Mouse (Mus musculus) stomach, embryonic 15.5 days (tissue): ENCODE measurements at regions not wholly inside any gene's neighbourhood (a gene's known extent, or its start where the extent isn't known, plus 50 kb on each side); places are given as distances from the start of the nearest gene placed in this dataset.
A peak's percentile ranks its signal among the peaks of the same experiment; 100 is the strongest.

Experiments used
- ATAC-seq: fragments of 200-750 bp; cut with Nextera tagmentation; 2 replicates; pipeline ENCODE4 v1.8.0; 2017; ENCODE audit warnings: low read depth, moderate number of reproducible peaks, moderate TSS enrichment; ENCODE audit not compliant: insufficient read depth, low FRiP score
- H3K27ac ChIP-seq: fragments of 300-500 bp; sonication (generic); 2 replicates; pipeline ENCODE4 v1.5.1; 2015; ENCODE audit warnings: mild to moderate bottlenecking, inconsistent platforms
- H3K27me3 ChIP-seq: fragments of 300-500 bp; sonication (generic); replicated peaks from 2 replicates; pipeline ENCODE4 v1.6.1; 2015; ENCODE audit warnings: inconsistent platforms
- H3K36me3 ChIP-seq: fragments of 300-500 bp; sonication (generic); 2 replicates; pipeline ENCODE4 v1.6.1; 2015; ENCODE audit warnings: inconsistent platforms
- H3K4me1 ChIP-seq: fragments of 300-500 bp; sonication (generic); 2 replicates; pipeline ENCODE4 v1.6.1; 2015; ENCODE audit warnings: inconsistent platforms
- H3K4me2 ChIP-seq: fragments of 300-500 bp; sonication (generic); 2 replicates; pipeline ENCODE4 v1.6.1; 2015; ENCODE audit warnings: mild to moderate bottlenecking, inconsistent platforms
- H3K4me3 ChIP-seq: fragments of 300-500 bp; sonication (generic); replicated peaks from 2 replicates; pipeline ENCODE4 v1.5.1; 2015; ENCODE audit warnings: inconsistent platforms
- H3K9ac ChIP-seq: fragments of 300-500 bp; sonication (generic); 2 replicates; pipeline ENCODE4 v1.6.1; 2015; ENCODE audit warnings: inconsistent platforms
- H3K9me3 ChIP-seq: fragments of 300-500 bp; sonication (generic); 2 replicates; pipeline ENCODE4 v1.6.1; 2016; ENCODE audit warnings: inconsistent platforms
- WGBS: fragments of 180-500 bp; shearing (Covaris S2); methylation state at CpG from one replicate; pipeline ENCODE4 v1.1.7; 2015; 5-methylcytosine and 5-hydroxymethylcytosine counted together

DNA sequence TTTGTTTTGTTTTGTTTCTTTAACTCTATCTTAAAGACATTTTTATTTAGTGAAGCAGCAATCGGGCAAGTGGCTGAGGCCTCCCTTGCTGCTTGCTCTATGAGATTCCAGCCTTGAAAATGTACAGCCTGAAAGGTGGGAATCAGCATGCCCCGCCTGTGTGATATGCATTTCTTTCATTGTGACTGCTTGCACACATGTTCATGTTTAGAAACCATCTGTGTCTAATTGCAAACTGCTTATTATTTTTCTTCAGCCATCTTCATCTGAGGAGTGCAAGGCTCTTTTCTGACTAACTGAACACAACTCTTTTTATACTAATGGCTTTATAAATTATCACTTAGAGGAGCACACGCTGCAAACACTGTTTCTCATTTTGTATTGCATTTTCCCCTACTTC lies 449.0 kb upstream of the Sptlc3 start:
- H3K4me3 ChIP-seq = no peak overlapping the region
- no peak for ATAC-seq
- H3K27ac ChIP-seq = no peak overlapping the region
- WGBS = 76% methylated on average over 3 of the region's 3 CpGs
- no peak overlapping the region for H3K9ac ChIP-seq
- no peaks in the 10 kb centered on the region for H3K36me3 ChIP-seq
- no peaks in the 10 kb centered on the region for H3K27me3 ChIP-seq
- H3K4me1 ChIP-seq = no peaks in the 10 kb centered on the region
- H3K4me2 ChIP-seq = no peak overlapping the region
- H3K9me3 ChIP-seq = no peaks in the 10 kb centered on the region

DNA sequence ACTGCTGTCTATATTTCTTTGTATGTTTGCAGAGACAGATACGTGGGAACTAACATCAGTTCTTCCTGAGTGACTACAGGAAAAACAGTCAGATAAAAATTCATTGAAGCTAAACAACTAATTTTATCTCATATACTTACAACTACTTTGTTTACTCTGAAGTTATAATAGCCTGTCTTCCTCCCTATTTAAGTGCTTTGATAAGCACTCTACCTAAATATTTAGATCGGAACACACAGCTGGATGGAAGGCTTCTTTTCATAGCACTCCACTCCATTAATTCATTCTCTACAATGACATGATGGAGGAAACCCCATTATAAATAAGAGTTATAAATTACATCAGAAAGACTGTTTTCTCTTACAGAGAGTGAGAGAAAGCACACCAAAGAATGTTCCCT lies 438.5 kb upstream of the Sptlc3 start:
- Histone ChIP-seq H3K4me3 (no peak overlapping the region), H3K9ac (no peak overlapping the region), H3K27me3 (no peaks in the 10 kb centered on the region), H3K9me3 (no peaks in the 10 kb centered on the region), H3K4me2 (no peak overlapping the region), H3K4me1 (no peaks in the 10 kb centered on the region), H3K27ac (no peak overlapping the region), H3K36me3 (no peaks in the 10 kb centered on the region)
- ATAC-seq = no peak
- WGBS = 43% methylated on average over 2 of the region's 2 CpGs

DNA sequence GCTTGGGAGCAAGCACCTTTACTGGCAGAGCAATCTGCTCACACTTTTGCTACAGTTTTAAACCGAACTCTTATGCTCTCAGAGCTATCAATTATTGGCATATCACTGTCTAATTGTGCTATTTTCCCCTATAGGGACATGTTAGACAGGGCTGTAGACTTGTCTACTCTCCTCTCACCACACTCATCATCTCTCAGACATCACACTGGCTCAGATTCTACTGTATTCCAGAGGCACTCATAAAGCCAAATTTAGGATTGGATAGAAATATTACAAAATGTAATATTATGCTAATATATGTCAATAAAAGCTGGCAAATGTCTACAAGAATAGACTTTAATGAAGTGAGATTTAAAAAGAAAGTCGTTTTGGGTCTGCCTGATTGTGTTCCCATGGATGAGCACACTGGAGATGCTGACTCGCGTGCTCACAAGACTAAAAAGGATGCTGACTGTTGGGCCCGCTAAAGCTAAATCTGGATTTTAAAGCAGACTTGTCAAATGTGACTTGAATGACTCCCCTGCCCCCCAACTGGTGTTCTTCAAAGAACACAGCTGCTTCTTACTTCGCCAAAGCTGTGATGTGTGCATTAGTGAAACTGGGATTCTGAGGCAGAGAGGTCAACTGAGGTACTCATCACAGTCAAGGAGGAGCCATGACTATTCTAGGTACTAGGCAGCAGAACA lies 424.3 kb upstream of the Sptlc3 start:
- no peaks in the 10 kb centered on the region for H3K4me1 ChIP-seq
- no peak overlapping the region for H3K4me2 ChIP-seq
- no peaks in the 10 kb centered on the region for H3K36me3 ChIP-seq
- ATAC-seq = no peak
- 76% methylated on average over 6 of the region's 6 CpGs for whole genome bisulfite sequencing
- no peaks in the 10 kb centered on the region for H3K27me3 ChIP-seq
- no peaks in the 10 kb centered on the region for H3K9me3 ChIP-seq
- no peak overlapping the region for H3K27ac ChIP-seq
- H3K4me3 ChIP-seq = no peak overlapping the region
- no peak overlapping the region for H3K9ac ChIP-seq

DNA sequence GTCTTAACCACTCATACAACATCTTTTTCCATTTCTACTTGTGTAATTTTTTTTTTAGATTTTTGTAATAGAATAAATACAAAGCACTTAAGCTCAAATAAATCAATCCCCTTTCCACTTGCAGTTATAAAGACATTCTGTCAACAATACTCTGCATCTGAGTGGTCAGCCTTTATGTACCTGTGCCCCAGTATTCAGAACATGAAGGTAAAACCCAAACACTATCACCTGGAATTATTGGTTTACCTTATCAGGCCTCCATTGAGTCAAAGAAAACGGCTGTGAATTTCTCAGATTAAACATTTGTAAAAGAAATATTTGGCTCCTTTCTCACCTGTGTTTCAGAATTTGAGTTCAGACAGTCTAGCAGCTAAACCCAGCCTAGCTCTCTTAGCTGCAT lies 422.0 kb upstream of the Sptlc3 start:
- ATAC-seq = peak; percentile 91
- WGBS = 42% methylated on average over 1 of the region's 1 CpGs
- H3K27me3 ChIP-seq = no peaks in the 10 kb centered on the region

DNA sequence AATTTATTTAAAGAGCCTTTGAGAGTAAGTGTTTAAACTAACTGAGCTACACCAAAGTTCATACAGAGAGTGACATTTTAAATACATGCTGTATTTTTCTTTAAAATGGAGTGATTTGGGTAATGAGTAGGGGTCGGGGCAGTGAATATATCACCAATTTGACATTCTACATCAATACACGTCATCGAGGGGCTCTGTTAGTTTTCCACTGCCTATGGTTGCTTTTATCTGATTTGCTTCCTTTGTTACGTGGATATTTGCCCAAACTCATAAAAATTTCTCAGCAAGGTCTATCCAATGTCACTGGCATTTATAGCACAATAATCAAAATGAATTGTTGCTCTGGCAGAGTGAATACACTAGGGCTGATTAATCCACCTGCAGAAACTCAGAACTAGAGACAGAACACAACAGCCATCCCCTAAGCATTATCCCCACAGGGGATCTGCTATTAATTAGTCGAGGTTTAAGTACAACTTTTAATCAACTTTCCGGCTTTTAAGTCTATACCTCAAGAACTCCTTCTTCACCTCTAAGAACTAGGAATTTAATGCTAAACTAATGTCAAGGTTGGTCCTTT lies 400.1 kb upstream of the Sptlc3 start:
- no peak overlapping the region for H3K27ac ChIP-seq
- no peaks in the 10 kb centered on the region for H3K9me3 ChIP-seq
- no peaks in the 10 kb centered on the region for H3K27me3 ChIP-seq
- H3K36me3 ChIP-seq = no peaks in the 10 kb centered on the region
- H3K4me1 ChIP-seq = no peaks in the 10 kb centered on the region
- 60% methylated on average over 6 of the region's 6 CpGs for WGBS
- no peak overlapping the region for H3K4me3 ChIP-seq
- H3K9ac ChIP-seq = no peak overlapping the region
- ATAC-seq = no peak
- no peak overlapping the region for H3K4me2 ChIP-seq

More for the DNA sequence above, 422.0 kb upstream of the Sptlc3 start:
- Histone ChIP-seq H3K9me3 (no peaks in the 10 kb centered on the region), H3K36me3 (no peaks in the 10 kb centered on the region), H3K27ac (no peak overlapping the region; the same call in 1 of the 2 replicates), H3K4me1 (no peaks in the 10 kb centered on the region), H3K4me3 (no peak overlapping the region), H3K9ac (no peak overlapping the region), H3K4me2 (no peak overlapping the region)

DNA sequence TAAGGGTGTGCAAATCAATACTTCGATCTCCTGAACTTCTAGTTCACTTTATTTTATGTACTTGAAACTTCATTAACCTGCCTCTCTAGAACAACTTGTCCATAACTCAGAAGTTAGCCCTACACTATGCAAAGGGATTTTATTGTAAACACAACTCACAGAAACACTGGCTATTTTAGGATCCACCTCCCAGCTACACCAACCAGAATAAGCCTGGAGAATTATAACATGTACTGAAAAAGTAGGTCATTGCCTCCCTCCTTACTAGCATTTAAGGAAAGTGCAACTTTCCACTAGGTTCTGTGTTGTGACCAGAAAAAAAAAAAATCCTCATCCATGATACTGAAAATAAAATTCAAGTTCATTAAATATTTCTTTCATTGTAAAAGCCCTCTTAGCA lies 382.0 kb upstream of the Sptlc3 start:
- no peaks in the 10 kb centered on the region for H3K27me3 ChIP-seq
- no peaks in the 10 kb centered on the region for H3K9me3 ChIP-seq
- no peak overlapping the region for H3K27ac ChIP-seq
- 86% methylated on average over 1 of the region's 1 CpGs for WGBS
- no peaks in the 10 kb centered on the region for H3K36me3 ChIP-seq
- no peak overlapping the region for H3K9ac ChIP-seq
- no peaks in the 10 kb centered on the region for H3K4me1 ChIP-seq
- H3K4me3 ChIP-seq = no peak overlapping the region
- no peak overlapping the region for H3K4me2 ChIP-seq
- no peak for ATAC-seq

DNA sequence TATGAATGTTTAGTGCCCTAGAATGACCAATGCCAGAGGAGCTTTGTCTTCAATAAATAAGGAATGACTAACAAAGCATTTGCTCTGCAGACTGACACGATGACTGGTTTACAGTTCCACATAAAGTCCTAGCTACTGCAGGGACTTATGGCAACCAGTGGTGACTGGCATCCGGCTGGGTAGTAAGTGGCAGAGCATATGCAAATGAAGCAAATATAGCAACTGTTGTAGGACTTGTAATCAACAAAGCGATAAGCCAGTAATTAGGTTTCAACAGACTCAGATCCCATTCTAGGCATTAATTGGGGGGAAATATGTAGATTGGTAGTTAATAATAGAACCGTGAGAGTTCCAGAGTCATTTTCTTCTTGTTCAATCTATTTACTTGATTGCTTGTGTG lies 379.2 kb upstream of the Sptlc3 start:
- Histone ChIP-seq H3K4me2 (no peak overlapping the region), H3K4me1 (no peaks in the 10 kb centered on the region), H3K4me3 (no peak overlapping the region), H3K27me3 (no peaks in the 10 kb centered on the region), H3K36me3 (no peaks in the 10 kb centered on the region), H3K27ac (no peak overlapping the region), H3K9ac (no peak overlapping the region), H3K9me3 (no peaks in the 10 kb centered on the region)
- no peak for ATAC-seq
- 82% methylated on average over 4 of the region's 4 CpGs for WGBS

DNA sequence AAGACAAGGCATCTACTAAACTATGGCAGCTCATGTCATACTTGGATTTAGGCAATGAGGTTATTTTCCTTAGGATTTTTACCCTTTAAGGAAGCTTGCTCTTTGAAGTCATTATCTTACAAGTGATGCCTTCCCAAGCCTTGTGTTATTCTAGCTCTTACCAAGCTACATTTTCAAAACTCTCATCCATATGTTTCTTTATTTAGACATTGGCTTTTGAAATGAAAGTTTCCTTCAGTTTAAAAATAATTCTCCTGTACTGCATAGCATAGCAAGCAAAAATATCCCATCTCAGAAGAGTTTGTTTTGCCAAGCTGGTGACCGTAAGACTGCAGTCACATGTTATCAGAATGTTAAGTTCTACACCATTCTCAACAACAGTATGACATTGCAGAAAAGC lies 372.8 kb upstream of the Sptlc3 start:
- 93% methylated on average over 1 of the region's 1 CpGs for WGBS
- Histone ChIP-seq H3K4me2 (no peak overlapping the region), H3K36me3 (no peaks in the 10 kb centered on the region), H3K27ac (no peak overlapping the region), H3K4me3 (no peak overlapping the region), H3K9ac (no peak overlapping the region), H3K27me3 (no peaks in the 10 kb centered on the region), H3K9me3 (no peaks in the 10 kb centered on the region), H3K4me1 (no peaks in the 10 kb centered on the region)
- no peak for ATAC-seq

DNA sequence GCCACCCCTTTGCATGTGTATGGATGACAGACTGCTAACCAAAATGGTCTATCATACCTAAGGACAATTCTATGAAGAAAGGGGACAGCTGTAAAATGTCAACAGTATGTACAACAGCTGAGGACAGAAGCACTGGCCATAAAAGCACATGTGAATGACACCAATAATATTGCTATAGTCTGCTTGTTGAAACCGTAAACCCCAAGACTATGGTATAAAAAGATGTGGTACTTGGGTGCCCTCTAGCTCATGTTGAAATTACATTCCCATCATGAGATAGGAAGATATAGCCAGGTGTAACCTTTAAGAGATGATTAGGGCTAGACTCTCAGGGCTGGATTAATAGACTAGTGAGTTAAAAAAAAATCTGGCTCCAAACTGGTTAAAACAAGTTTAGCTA lies 361.6 kb upstream of the Sptlc3 start:
- WGBS = 41% methylated on average over 1 of the region's 1 CpGs
- no peaks in the 10 kb centered on the region for H3K27me3 ChIP-seq
- no peak overlapping the region for H3K4me2 ChIP-seq
- H3K9me3 ChIP-seq = no peaks in the 10 kb centered on the region
- H3K4me3 ChIP-seq = no peak overlapping the region
- no peaks in the 10 kb centered on the region for H3K36me3 ChIP-seq
- no peak overlapping the region for H3K27ac ChIP-seq
- no peaks in the 10 kb centered on the region for H3K4me1 ChIP-seq
- ATAC-seq = no peak
- no peak overlapping the region for H3K9ac ChIP-seq

DNA sequence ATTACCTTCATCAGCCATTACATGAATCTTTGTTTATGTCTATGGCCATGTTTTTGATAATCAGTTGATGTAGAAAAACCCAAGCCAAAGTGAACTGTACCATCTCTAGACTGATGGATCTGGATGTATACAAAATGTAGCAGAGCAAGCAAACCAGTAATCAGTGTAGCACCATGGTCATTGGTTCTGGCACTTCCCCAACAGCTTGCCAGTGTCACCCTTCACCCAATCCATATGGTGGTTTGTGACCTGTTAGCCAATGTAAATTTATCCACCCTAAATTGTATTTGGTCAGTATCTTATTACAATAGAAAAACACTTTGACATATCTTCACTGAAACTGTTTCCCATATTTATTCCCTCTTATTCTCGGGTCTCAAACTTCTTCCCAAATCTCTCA lies 346.7 kb upstream of the Sptlc3 start:
- H3K9me3 ChIP-seq = no peaks in the 10 kb centered on the region
- H3K27ac ChIP-seq = no peak overlapping the region
- H3K36me3 ChIP-seq = no peaks in the 10 kb centered on the region
- no peak overlapping the region for H3K4me3 ChIP-seq
- no peaks in the 10 kb centered on the region for H3K27me3 ChIP-seq
- no peak overlapping the region for H3K9ac ChIP-seq
- H3K4me2 ChIP-seq = no peak overlapping the region
- WGBS = 70% methylated on average over 1 of the region's 1 CpGs
- H3K4me1 ChIP-seq = no peaks in the 10 kb centered on the region
- ATAC-seq = no peak

DNA sequence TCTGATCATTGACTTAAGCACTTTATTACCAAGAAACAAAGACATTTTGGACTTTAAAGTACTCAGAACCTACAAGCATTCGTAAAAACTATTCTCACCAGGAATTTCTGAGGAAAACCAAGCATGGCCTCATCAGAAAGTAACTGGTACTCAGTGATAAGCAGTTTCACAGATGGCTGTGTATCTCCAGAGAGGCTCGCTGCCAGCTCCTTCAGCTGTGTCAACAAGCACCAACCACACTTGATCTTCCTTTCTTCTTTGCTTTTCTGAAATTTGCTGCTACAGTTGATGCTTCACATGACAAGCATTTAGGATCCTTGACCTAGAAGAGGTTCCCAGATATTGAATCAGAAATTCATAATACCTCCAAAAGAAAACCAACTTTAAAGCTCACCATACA lies 314.1 kb upstream of the Sptlc3 start:
- Histone ChIP-seq H3K36me3 (no peaks in the 10 kb centered on the region), H3K4me1 (no peaks in the 10 kb centered on the region), H3K9me3 (no peaks in the 10 kb centered on the region), H3K9ac (no peak overlapping the region), H3K4me2 (no peak overlapping the region), H3K27ac (no peak overlapping the region), H3K27me3 (no peaks in the 10 kb centered on the region), H3K4me3 (no peak overlapping the region)
- no peak for ATAC-seq
- 66% methylated on average over 2 of the region's 2 CpGs for WGBS

DNA sequence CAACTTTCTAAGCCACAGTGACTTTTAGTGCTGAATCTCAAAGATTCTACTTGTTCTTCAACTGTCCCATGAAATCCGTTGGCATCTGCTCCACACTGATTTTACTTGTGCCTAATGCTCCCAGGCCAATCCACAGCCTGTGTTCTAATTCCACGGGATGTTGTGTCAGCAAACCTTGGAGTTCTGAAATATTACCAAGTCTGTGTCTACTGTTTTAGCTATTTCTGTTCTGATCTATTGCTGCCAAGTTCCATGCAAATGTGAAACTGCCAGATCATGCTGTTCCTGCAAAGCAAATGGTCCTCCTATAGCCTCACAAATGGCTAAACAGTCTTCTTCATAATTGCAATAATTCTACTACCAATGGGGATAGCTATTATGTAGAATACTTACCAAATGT lies 295.4 kb upstream of the Sptlc3 start:
- no peaks in the 10 kb centered on the region for H3K27me3 ChIP-seq
- no peak overlapping the region for H3K4me2 ChIP-seq
- no peak overlapping the region for H3K4me3 ChIP-seq
- no peaks in the 10 kb centered on the region for H3K9me3 ChIP-seq
- no peak overlapping the region for H3K27ac ChIP-seq
- no peak for ATAC-seq
- no peaks in the 10 kb centered on the region for H3K36me3 ChIP-seq
- no peak overlapping the region for H3K9ac ChIP-seq
- no peaks in the 10 kb centered on the region for H3K4me1 ChIP-seq
- WGBS = 64% methylated on average over 2 of the region's 2 CpGs

DNA sequence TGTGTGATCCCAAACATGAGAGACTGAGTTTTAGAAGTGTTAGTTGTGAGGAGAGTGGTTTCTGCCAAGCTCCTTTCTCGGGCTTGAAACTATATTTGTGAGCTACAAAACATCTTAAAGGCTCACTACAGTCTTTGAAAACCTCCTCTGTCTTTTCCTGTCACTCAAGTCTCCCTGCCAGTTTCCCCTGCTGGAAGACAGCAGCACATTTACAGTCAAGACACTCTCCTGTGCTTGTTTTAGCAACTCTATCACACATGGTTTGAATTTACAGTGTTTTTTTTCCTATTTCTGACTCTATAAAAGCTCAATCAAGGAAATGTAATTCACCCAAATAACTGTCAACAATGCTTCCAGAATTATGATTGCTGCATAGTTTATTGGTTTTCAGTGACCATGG lies 286.1 kb upstream of the Sptlc3 start:
- Histone ChIP-seq H3K4me1 (no peaks in the 10 kb centered on the region), H3K27ac (no peak overlapping the region), H3K4me3 (no peak overlapping the region), H3K4me2 (no peak overlapping the region), H3K36me3 (no peaks in the 10 kb centered on the region), H3K27me3 (no peaks in the 10 kb centered on the region), H3K9me3 (no peaks in the 10 kb centered on the region), H3K9ac (no peak overlapping the region)
- ATAC-seq = no peak
- 61% methylated on average over 1 of the region's 1 CpGs for WGBS
